In the genomic region with DNA sequence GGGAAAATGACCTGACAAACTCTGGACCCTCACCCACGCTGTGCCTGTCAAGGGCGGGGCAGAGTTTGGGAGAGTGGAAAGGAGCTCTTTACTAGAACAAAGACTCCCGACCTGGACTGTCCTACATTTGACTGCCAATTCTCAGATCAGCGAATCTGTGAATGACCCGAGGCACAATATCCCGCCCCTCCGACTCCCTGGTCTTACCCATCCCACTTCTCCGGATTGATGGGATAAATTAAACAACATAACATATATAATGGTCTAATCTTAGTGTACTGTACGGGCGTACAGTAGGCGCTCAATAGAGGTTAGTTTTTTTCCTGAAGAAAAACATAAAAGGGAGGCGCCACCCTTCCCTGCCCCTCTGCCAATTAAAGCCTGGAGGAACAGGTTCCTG, we compare ENCODE assay signal across 9 mouse cellular contexts. TPM values are rescaled to one million over a fixed set of nuclear protein-coding genes. Genes with fewer than 3 reads are reported as not detected.
A peak's percentile ranks its signal among the peaks of the same experiment; 100 is the strongest.
DNase-seq lines count a peak whose midpoint lies in the region; ATAC-seq lines count a peak whose summit lies in the region.
"Had no signal": no experiment of that assay in that cellular context is flagged by ENCODE, and none has a peak within 500 bp of the region (broad histone marks: within the 10 kb centered on the region; RNA-seq: fewer than 3 reads in every experiment).

No protein-coding gene starts in this region.

- H3K4me1 ChIP-seq in heart, embryonic 13.5 days, result peaks cover 42% of the 10 kb centered on the region
- peaks cover 38% of the 10 kb centered on the region for H3K4me1 ChIP-seq in hindbrain, embryonic 13.5 days (replicated peaks)
- peaks cover 38% of the 10 kb centered on the region for H3K4me1 ChIP-seq in midbrain, embryonic 13.5 days (replicated peaks)

- peak overlapping the region; percentile 93 for H3K9ac ChIP-seq in heart, embryonic 13.5 days
- peak overlapping the region; percentile 71 for H3K9ac ChIP-seq in hindbrain, embryonic 13.5 days
- peak overlapping the region; percentile 63 for H3K9ac ChIP-seq in midbrain, embryonic 13.5 days (replicated peaks)

- 19% methylated on average over 12 of the region's 12 CpGs for WGBS in heart, embryonic 13.5 days
- 15% methylated on average over 12 of the region's 12 CpGs for WGBS in hindbrain, embryonic 13.5 days
- WGBS in midbrain, embryonic 13.5 days, result 13% methylated on average over 12 of the region's 12 CpGs

- ATAC-seq in heart, embryonic 13.5 days (ENCODE audit: extremely low read depth, insufficient number of reproducible peaks, low FRiP score, low TSS enrichment), result no peak
- 0 out of 2 replicates have a peak, but pooled peaks have one; percentile 44 for ATAC-seq in hindbrain, embryonic 13.5 days (ENCODE audit: low FRiP score)
- ATAC-seq in midbrain, embryonic 13.5 days, result peak; percentile 54
- ATAC-seq: Patski had no signal

- peak overlapping the region; percentile 85 for H3K4me3 ChIP-seq in heart, embryonic 13.5 days
- peak overlapping the region; percentile 62 for H3K4me3 ChIP-seq in hindbrain, embryonic 13.5 days
- H3K4me3 ChIP-seq in midbrain, embryonic 13.5 days (replicated peaks), result peak overlapping the region; percentile 71

- no peaks in the 10 kb centered on the region for H3K27me3 ChIP-seq in heart, embryonic 13.5 days (replicated peaks)
- peaks cover 13% of the 10 kb centered on the region for H3K27me3 ChIP-seq in hindbrain, embryonic 13.5 days
- peaks cover 5% of the 10 kb centered on the region; the same call in 1 of the 2 replicates for H3K27me3 ChIP-seq in midbrain, embryonic 13.5 days
- H3K27me3 ChIP-seq: Patski had no signal

- no peaks in the 10 kb centered on the region for H3K9me3 ChIP-seq in heart, embryonic 13.5 days
- H3K9me3 ChIP-seq in hindbrain, embryonic 13.5 days, result no peaks in the 10 kb centered on the region
- no peaks in the 10 kb centered on the region for H3K9me3 ChIP-seq in midbrain, embryonic 13.5 days

- no peak overlapping the region for H3K27ac ChIP-seq in heart, embryonic 13.5 days (replicated peaks)
- no peak overlapping the region for H3K27ac ChIP-seq in hindbrain, embryonic 13.5 days
- no peak overlapping the region for H3K27ac ChIP-seq in midbrain, embryonic 13.5 days

- DNase-seq in heart, adult 18-20 months, result no peak
- DNase-seq in ZHBTc4 (ENCODE audit: low read depth, low spot score), result peak; percentile 40
- no peak for DNase-seq in thymus, postnatal 14 days
- DNase-seq in cerebellum, adult 18-20 months, result no peak
- no peak for DNase-seq in lung, postnatal 36 days

- peak overlapping the region; percentile 100 for H3K4me2 ChIP-seq in heart, embryonic 13.5 days
- peak overlapping the region; percentile 100 for H3K4me2 ChIP-seq in hindbrain, embryonic 13.5 days
- H3K4me2 ChIP-seq in midbrain, embryonic 13.5 days (replicated peaks), result peak overlapping the region; percentile 100

- no peaks in the 10 kb centered on the region for H3K36me3 ChIP-seq in heart, embryonic 13.5 days
- H3K36me3 ChIP-seq in hindbrain, embryonic 13.5 days, result no peaks in the 10 kb centered on the region
- H3K36me3 ChIP-seq in midbrain, embryonic 13.5 days, result no peaks in the 10 kb centered on the region

RNA-seq across cellular contexts. Expression of a gene that starts 0.7 kb away (rescaled TPM):
- polyA plus RNA-seq in heart, embryonic 13.5 days (2015; fragmentation: Nextera tagmentation; extraction: Ambion mirVana), result 6.2 and 6.6 TPM in 2 replicates
- 1 to 10 TPM; 1.3 to 1.4 TPM for total RNA-seq in heart, adult 18-20 months (2021)
- 2.7 and 3.2 TPM in 2 replicates for polyA plus RNA-seq in hindbrain, embryonic 13.5 days (2015; fragmentation: Nextera tagmentation; extraction: Ambion mirVana)
- polyA plus RNA-seq in midbrain, embryonic 13.5 days (2015; fragmentation: Nextera tagmentation; extraction: Ambion mirVana), result 3.8 and 4.0 TPM in 2 replicates

RNA-seq across cellular contexts. Expression of a gene that starts 28.2 kb away (rescaled TPM):
- 288 and 305 TPM in 2 replicates for polyA plus RNA-seq in heart, embryonic 13.5 days (2015; fragmentation: Nextera tagmentation; extraction: Ambion mirVana)
- total RNA-seq in heart, adult 18-20 months (2021), result 10 to 100 TPM; 58.3 to 64.3 TPM
- polyA plus RNA-seq in hindbrain, embryonic 13.5 days (2015; fragmentation: Nextera tagmentation; extraction: Ambion mirVana), result 234 and 269 TPM in 2 replicates
- 175 and 214 TPM in 2 replicates for polyA plus RNA-seq in midbrain, embryonic 13.5 days (2015; fragmentation: Nextera tagmentation; extraction: Ambion mirVana)

RNA-seq across cellular contexts. Expression of a gene that starts 34.7 kb away (rescaled TPM):
- polyA plus RNA-seq in heart, embryonic 13.5 days (2015; fragmentation: Nextera tagmentation; extraction: Ambion mirVana), result 2.6 and 3.4 TPM in 2 replicates
- total RNA-seq in heart, adult 18-20 months (2021), result 1 to 10 TPM; 7.6 to 9.1 TPM
- polyA plus RNA-seq in hindbrain, embryonic 13.5 days (2015; fragmentation: Nextera tagmentation; extraction: Ambion mirVana), result 5.8 and 6.3 TPM in 2 replicates
- polyA plus RNA-seq in midbrain, embryonic 13.5 days (2015; fragmentation: Nextera tagmentation; extraction: Ambion mirVana), result 3.9 and 4.5 TPM in 2 replicates
